Mouse (Mus musculus): ENCODE measurements around the gene Ptger1. TPM values are rescaled to one million over a fixed set of nuclear protein-coding genes. Genes with fewer than 3 reads are reported as not detected.

Ptger1 gene
- polyA plus RNA-seq, 1 experiment from 2014 or later: 1.2 TPM

DNA sequence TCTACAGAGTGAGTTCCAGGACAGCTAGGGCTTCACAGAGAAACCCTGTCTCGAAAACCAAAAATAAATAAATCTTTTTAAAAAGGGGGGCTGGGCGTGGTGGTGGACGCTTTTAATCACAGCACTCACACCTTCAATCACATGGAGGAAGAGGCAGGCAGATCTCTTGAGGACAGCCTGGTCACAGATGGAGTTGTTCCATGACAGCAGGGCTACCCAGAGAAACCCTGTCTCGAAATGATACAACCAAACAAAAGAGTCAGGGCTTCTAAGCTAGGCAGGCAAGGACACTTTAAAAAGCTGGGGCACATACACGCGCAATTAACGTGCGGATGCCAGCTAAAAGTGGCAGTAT is 48.2 kb downstream of the Ptger1 start:
- ATAC-seq (ENCODE audit: low read depth): no peak
- peak overlapping the region; percentile 61; the same call in 1 of the 2 replicates for H3K27ac ChIP-seq (replicated peaks; ENCODE audit: low read depth, low read length)
- H3K4me1 ChIP-seq (ENCODE audit: control insufficient read depth, insufficient read depth, low read length): peaks cover 6% of the 10 kb centered on the region
- H3K27me3 ChIP-seq (replicated peaks; ENCODE audit: control insufficient read depth, insufficient read depth, low read length): no peaks in the 10 kb centered on the region
- H3K4me3 ChIP-seq (ENCODE audit: low read depth, low read length): peak overlapping the region; percentile 96
- no peaks in the 10 kb centered on the region for H3K9me3 ChIP-seq (ENCODE audit: control insufficient read depth, low read length)
- H3K36me3 ChIP-seq (ENCODE audit: control insufficient read depth, insufficient read depth, low read length): peaks cover 9% of the 10 kb centered on the region; the same call in 1 of the 2 replicates
- no peak for DNase-seq (ENCODE audit: low spot score)
- H3K4me2 ChIP-seq (ENCODE audit: low read depth, low read length): peak overlapping the region; percentile 53
- H3K9ac ChIP-seq (ENCODE audit: low read depth, low read length): no peak overlapping the region
- 15% methylated on average over 8 of the region's 8 CpGs for WGBS

DNA sequence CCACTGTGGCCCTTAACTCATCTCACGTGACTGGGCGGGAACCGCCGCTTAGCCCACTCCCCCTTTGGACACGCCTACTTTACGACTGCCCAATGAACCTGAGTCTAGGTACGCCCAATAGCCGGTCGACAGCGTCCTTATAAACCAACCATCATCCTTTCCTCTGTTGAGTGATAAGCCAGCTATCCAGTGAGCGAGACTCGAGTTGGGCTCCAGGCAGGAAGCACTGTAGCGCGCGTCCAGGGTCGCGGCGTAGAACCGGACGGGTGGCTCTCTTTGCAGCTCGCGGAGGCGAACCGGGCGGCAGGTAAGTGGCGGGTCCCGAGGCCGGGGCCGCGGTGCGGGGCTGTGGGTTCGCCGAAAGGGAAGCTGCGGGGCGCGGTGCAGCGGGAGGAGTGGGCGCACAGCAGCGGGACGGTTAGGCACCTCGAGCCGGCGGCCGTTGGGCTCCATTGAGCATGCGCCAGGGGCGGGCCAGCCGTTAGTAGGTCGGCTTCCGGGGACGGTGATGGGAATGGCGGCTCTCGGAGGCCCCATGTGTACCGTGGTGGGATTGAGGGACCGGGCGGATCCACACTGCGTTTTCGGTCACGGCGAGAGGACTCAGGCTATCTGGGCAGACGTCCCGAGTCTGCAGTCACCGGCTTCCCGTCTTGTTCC is 48.7 kb downstream of the Ptger1 start, which contains the start of gene Ddx39:
Gene Ddx39, plus strand, starts transcription at position 147 of the 660 bp plus-strand sequence.
- no peaks in the 10 kb centered on the region for H3K27me3 ChIP-seq (replicated peaks; ENCODE audit: control insufficient read depth, insufficient read depth, low read length)
- ATAC-seq (ENCODE audit: low read depth) (peak; percentile 100), DNase-seq (ENCODE audit: low spot score) (peak; percentile 99)
- peak within 1 kb of the TSS; percentile 90 for H3K9ac ChIP-seq (ENCODE audit: low read depth, low read length)
- H3K36me3 ChIP-seq (ENCODE audit: control insufficient read depth, insufficient read depth, low read length): peaks cover 14% of the 10 kb centered on the region
- H3K4me2 ChIP-seq (ENCODE audit: low read depth, low read length): peak within 1 kb of the TSS; percentile 94
- peaks cover 6% of the 10 kb centered on the region for H3K4me1 ChIP-seq (ENCODE audit: control insufficient read depth, insufficient read depth, low read length)
- WGBS: under 1% methylated on average over 39 of the region's 63 CpGs
- H3K27ac ChIP-seq (replicated peaks; ENCODE audit: low read depth, low read length): peak within 1 kb of the TSS; percentile 90
- H3K9me3 ChIP-seq (ENCODE audit: control insufficient read depth, low read length): no peaks in the 10 kb centered on the region
- peak within 1 kb of the TSS; percentile 96 for H3K4me3 ChIP-seq (ENCODE audit: low read depth, low read length)

DNA sequence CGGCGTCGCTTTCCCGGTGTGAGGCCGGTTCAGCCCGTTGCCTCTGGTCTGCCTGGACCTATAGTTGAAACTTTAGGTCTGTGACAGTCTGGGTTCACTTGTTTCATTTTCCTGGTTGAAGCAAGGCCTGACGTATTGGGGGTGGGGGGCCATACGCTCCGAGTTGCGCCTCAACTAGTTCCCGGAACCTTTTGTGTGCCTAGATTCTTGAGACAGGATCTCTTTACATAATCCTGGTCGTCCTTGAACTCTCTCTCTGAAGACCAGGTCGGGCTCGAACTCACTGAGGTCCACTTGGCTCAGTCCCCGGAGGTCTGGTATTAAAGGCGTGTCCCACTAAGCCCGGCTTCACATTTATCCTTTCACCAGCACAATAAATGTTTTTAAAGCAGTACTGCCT is 49.3 kb downstream of the Ptger1 start:
- no peak for DNase-seq (ENCODE audit: low spot score)

DNA sequence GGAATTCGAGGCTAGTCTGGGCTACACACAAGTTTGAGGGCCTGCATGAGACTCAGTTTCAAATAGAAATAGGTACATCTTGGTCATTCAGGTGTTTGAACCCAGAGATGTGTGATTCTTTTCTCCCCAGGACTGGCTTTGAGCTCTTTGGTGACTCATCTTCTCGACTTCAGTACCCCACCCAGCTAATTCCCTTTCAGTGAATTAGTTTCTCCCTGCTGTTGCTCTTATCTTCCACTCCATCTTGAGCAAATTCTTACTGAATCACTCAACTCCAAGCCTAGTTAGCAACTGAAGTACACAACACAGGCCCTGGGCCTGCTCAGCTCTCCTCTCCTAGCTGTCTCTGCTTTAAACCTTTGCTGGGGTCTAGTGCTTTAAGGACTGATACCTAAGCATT is 50.1 kb downstream of the Ptger1 start:
- Histone ChIP-seq H3K9ac (ENCODE audit: low read depth, low read length) (no peak overlapping the region), H3K36me3 (ENCODE audit: control insufficient read depth, insufficient read depth, low read length) (peaks cover 28% of the 10 kb centered on the region), H3K27me3 (replicated peaks; ENCODE audit: control insufficient read depth, insufficient read depth, low read length) (no peaks in the 10 kb centered on the region), H3K4me2 (ENCODE audit: low read depth, low read length) (peak overlapping the region; percentile 94), H3K9me3 (ENCODE audit: control insufficient read depth, low read length) (no peaks in the 10 kb centered on the region), H3K27ac (replicated peaks; ENCODE audit: low read depth, low read length) (no peak overlapping the region), H3K4me3 (ENCODE audit: low read depth, low read length) (peak overlapping the region; percentile 96), H3K4me1 (ENCODE audit: control insufficient read depth, insufficient read depth, low read length) (peaks cover 6% of the 10 kb centered on the region)
- ATAC-seq (ENCODE audit: low read depth): no peak
- no peak for DNase-seq (ENCODE audit: low spot score)
- 67% methylated on average over 2 of the region's 2 CpGs for WGBS

More for the DNA sequence above, 49.3 kb downstream of the Ptger1 start:
- H3K4me2 ChIP-seq (ENCODE audit: low read depth, low read length): peak overlapping the region; percentile 94
- H3K9me3 ChIP-seq (ENCODE audit: control insufficient read depth, low read length): no peaks in the 10 kb centered on the region
- no peak for ATAC-seq (ENCODE audit: low read depth)
- H3K36me3 ChIP-seq (ENCODE audit: control insufficient read depth, insufficient read depth, low read length): peaks cover 21% of the 10 kb centered on the region
- peak overlapping the region; percentile 90 for H3K9ac ChIP-seq (ENCODE audit: low read depth, low read length)
- peak overlapping the region; percentile 90; the same call in 1 of the 2 replicates for H3K27ac ChIP-seq (replicated peaks; ENCODE audit: low read depth, low read length)
- no peaks in the 10 kb centered on the region for H3K27me3 ChIP-seq (replicated peaks; ENCODE audit: control insufficient read depth, insufficient read depth, low read length)
- peaks cover 6% of the 10 kb centered on the region for H3K4me1 ChIP-seq (ENCODE audit: control insufficient read depth, insufficient read depth, low read length)
- peak overlapping the region; percentile 96 for H3K4me3 ChIP-seq (ENCODE audit: low read depth, low read length)
- 1% methylated on average over 17 of the region's 17 CpGs for WGBS

DNA sequence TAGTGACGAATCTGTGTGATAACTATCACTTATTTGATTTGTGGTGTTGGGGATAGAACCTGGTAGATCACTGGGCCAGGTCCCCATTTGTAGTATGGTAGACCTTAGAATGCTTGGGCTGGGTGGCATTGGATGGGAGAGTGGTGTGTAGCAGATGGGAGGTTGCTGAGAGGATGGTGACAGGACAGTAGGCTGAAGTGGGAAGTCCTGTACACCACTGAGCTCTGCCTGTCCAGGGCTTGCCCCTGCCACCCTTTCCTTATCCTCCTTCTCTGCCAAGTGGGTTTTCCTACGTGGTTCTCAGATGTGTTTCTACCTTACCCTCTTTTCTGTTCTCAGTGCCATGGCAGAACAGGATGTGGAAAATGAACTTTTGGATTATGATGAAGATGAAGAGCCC is 52.6 kb downstream of the Ptger1 start:
- Histone ChIP-seq H3K4me1 (ENCODE audit: control insufficient read depth, insufficient read depth, low read length) (peaks cover 6% of the 10 kb centered on the region), H3K36me3 (ENCODE audit: control insufficient read depth, insufficient read depth, low read length) (peaks cover 53% of the 10 kb centered on the region), H3K9me3 (ENCODE audit: control insufficient read depth, low read length) (no peaks in the 10 kb centered on the region), H3K4me3 (ENCODE audit: low read depth, low read length) (no peak overlapping the region), H3K27me3 (replicated peaks; ENCODE audit: control insufficient read depth, insufficient read depth, low read length) (no peaks in the 10 kb centered on the region), H3K9ac (ENCODE audit: low read depth, low read length) (no peak overlapping the region), H3K4me2 (ENCODE audit: low read depth, low read length) (no peak overlapping the region), H3K27ac (replicated peaks; ENCODE audit: low read depth, low read length) (no peak overlapping the region)
- ATAC-seq (ENCODE audit: low read depth) (no peak), DNase-seq (ENCODE audit: low spot score) (no peak)
- 85% methylated on average over 2 of the region's 2 CpGs for WGBS

DNA sequence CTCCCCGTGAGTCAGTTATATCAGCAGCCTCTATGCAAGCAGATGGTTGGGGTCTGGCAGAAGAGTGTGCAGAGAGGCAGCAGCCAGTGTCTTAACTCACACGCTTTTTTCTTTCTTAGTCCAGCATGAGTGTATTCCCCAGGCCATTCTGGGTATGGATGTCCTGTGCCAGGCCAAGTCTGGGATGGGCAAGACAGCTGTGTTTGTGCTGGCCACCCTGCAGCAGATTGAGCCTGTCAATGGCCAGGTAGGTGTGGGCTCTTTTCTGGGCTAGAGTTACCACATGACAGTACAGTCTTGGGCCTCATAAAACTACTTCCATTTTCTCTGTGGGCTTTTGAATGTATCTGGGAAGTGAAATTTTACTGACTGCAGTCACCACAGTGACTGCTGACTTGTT is 53.2 kb downstream of the Ptger1 start:
- Histone ChIP-seq H3K9me3 (ENCODE audit: control insufficient read depth, low read length) (no peaks in the 10 kb centered on the region), H3K4me1 (ENCODE audit: control insufficient read depth, insufficient read depth, low read length) (peaks cover 6% of the 10 kb centered on the region), H3K4me2 (ENCODE audit: low read depth, low read length) (no peak overlapping the region), H3K9ac (ENCODE audit: low read depth, low read length) (no peak overlapping the region), H3K36me3 (ENCODE audit: control insufficient read depth, insufficient read depth, low read length) (peaks cover 60% of the 10 kb centered on the region), H3K27ac (replicated peaks; ENCODE audit: low read depth, low read length) (no peak overlapping the region), H3K27me3 (replicated peaks; ENCODE audit: control insufficient read depth, insufficient read depth, low read length) (no peaks in the 10 kb centered on the region), H3K4me3 (ENCODE audit: low read depth, low read length) (no peak overlapping the region)
- DNase-seq (ENCODE audit: low spot score) (no peak), ATAC-seq (ENCODE audit: low read depth) (no peak)
- 79% methylated on average over 2 of the region's 2 CpGs for WGBS

- ATAC-seq (ENCODE audit: low read depth) (no peak), DNase-seq (ENCODE audit: low spot score) (no peak)
- peaks cover 74% of the 10 kb centered on the region for H3K36me3 ChIP-seq (ENCODE audit: control insufficient read depth, insufficient read depth, low read length)
- WGBS: 88% methylated on average over 24 of the region's 25 CpGs
- no peak overlapping the region for H3K9ac ChIP-seq (ENCODE audit: low read depth, low read length)
- no peaks in the 10 kb centered on the region for H3K9me3 ChIP-seq (ENCODE audit: control insufficient read depth, low read length)
- no peak overlapping the region for H3K4me2 ChIP-seq (ENCODE audit: low read depth, low read length)
- no peaks in the 10 kb centered on the region for H3K4me1 ChIP-seq (ENCODE audit: control insufficient read depth, insufficient read depth, low read length)
- H3K27me3 ChIP-seq (replicated peaks; ENCODE audit: control insufficient read depth, insufficient read depth, low read length): no peaks in the 10 kb centered on the region
- H3K27ac ChIP-seq (replicated peaks; ENCODE audit: low read depth, low read length): no peak overlapping the region
- H3K4me3 ChIP-seq (ENCODE audit: low read depth, low read length): no peak overlapping the region
Observed at GRCm38 (mm10) chr8:83721405-83722025, 55.0 kb downstream of the Ptger1 start.

Data from embryonic facial prominence, embryonic 14.5 days (tissue).